Mouse (Mus musculus): ENCODE data around the gene Glipr1l1.
"Not testable (repeated sequence)": the region's sequence is repeated elsewhere in the genome, so short reads cannot be mapped to it uniquely, and the experiment has no call there.

Glipr1l1 gene

DNA sequence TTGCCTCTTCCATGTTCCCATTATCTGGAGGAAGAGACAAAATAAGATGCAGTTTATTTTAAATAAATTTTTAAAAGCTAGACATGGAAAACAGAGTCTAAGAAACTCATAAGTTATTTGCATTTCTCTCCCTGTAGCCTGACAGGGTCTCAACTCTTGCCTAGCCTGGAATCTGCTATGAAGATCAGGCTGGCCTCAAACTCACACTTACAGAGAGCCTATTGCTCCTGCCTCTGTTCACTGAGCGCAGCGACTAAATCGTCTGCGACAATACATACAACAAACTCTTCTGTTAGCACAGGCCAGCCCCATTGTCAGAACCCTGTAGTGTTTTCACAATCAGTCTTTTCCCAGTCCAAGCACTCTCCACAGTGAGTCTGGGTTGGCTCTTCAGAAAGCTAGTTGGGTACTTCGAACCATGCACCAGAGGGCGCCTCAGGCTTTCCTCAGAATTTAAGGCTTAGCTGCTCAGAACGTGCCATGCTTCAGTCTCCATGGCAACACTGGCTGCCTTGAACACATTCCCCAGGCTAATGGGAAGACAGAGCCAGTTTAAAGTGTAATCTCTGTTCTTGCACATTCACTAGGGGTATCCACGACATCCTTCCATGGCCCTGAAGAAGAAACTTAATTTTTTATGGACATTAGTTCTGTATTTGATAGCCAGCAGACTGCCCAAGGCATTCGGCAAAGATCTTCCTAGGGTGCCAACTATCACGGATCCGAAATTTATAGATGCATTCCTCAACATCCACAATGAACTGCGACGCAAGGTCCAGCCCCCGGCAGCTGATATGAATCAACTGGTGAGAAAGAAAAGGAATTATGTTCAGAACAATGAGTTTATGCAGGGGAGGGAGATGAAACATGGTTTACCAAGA is at the start of gene Glipr1l1:
TSS of gene Glipr1l1 (plus strand) at position 488 of the 881 bp plus-strand sequence.
- POLR2A ChIA-PET = no interaction called here
- CTCF ChIA-PET = interaction anchor here (0.6 to 1.3 kb wide), 7 partner anchors 46 to 260 kb away, joined by 3 to 10 read pairs (median 3); partner anchors contain the start of gene Glipr1l3 (in 3 of the 4)

DNA sequence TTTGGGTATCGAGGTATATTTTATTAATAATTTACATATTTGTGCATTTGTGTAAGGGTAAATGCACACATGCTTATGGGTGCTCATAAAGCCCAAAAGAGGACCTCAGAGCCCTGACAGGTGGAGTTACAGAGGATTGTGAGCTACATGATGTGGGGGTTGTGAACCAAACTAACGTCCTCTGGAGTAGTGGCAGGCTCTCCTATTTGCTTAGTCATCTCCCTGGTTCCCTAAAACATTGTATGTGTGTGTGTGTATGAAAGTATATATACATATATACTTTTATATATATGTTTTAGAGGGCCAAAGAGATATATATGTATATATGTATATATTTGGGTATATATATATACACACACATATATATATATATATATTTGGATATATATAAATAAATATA is 36.4 kb upstream of the Glipr1l1 start:
- ChIA-PET CTCF (interaction anchor here in 1 of 4 experiments (0.6 kb wide), 1 partner anchor 786 kb away, joined by 3 read pairs; no protein-coding TSS in a partner anchor), POLR2A (no interaction called here)

DNA sequence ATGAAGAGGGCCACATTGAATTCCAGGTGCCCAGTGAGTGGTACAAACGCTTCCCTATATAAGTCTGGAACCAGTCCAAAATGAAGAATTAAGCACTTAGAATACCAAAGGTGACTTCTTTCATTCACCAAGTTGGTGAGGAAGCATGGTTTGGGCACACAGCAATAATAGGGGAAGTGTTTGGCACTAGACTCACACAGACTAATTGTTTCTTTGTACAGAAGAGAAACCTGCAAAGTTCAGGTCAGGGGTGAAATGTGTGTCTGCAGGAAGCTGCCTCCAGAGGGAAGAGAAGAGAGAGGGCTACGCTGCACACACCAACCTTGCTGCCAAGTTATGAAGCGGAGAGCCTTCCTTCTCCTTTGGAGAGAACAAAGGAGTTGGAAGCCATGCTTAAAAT is 31.3 kb upstream of the Glipr1l1 start:
- CTCF ChIA-PET, POLR2A ChIA-PET: not testable (repeated sequence)

DNA sequence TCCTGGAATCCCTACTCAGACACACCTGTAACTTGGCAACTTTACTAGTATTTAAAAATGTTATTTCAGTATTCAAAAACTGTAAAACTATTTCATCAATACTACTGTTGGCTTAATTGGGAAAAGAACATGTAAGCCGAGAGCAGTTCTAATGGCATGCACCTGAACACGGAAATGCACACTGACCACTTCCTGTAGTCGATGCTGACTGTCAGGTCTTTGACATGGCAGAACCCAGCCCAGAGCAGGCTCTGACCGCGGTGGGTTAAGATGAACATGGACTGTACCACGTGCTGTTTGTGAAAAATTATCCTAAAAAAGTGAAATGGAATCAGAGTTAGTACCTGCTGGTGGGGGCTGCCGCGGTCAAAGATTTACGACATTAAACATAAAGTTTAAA is 16.5 kb upstream of the Glipr1l1 start:
- POLR2A ChIA-PET, CTCF ChIA-PET: not testable (repeated sequence)

DNA sequence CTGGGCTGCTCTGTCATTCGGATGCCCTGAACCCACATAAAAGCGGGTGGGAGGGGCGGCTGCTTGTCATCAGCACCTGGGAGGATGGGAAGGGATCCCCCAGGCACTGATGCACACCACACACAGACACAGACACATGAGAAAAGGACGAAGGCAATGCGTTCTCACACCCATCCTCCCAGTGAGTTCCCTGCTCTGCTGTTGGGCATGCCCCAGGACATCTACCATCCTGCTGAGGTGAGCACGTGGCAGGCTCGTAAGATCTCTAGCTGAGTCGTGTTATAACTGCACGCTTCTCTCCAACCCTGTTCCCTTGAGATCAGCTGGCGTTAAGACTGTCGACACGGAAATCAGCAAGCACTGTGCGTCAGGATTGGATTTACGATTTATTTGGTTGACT is 15.7 kb upstream of the Glipr1l1 start:
- POLR2A ChIA-PET, CTCF ChIA-PET: not testable (repeated sequence)

DNA sequence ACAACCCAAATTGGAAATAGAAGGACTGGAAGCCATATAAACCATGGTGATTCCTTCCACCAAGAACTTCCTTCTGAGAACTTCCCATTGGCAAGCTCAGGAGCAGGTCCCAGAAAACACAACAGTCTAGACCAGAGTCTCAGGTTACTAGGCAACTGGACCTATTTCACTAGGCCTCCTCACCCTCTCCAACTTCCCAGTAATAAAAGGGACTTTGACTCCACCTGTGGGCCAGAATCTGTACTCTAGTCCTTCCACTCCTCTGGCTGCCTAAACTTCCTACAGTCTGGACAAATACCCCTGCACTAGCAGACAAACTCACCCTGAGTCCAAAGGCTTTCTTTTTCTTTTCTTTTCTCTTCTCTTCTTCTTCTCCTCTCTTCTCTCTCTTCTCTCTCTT is 8.8 kb upstream of the Glipr1l1 start:
- ChIA-PET POLR2A (no interaction called here), CTCF (no interaction called here)

DNA sequence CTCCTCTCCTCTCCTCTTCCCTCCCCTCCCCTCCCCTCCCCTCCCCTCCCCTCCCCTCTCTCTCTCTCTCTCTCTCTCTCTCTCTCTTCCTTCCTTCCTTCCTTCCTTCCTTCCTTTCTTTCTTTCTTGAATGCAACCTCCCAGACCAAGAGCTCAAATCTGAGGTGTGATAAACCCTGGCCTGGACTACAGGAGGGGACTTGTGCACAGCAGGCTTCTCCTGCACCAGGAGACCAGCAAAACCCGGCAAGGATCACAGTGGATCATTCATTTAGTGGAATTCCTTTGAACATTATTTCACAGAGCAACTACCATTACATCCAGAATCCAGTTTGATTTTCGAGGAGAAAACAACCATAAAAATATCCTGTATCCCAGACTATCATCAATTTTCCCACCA is 8.0 kb upstream of the Glipr1l1 start:
- POLR2A ChIA-PET, CTCF ChIA-PET: not testable (repeated sequence)

DNA sequence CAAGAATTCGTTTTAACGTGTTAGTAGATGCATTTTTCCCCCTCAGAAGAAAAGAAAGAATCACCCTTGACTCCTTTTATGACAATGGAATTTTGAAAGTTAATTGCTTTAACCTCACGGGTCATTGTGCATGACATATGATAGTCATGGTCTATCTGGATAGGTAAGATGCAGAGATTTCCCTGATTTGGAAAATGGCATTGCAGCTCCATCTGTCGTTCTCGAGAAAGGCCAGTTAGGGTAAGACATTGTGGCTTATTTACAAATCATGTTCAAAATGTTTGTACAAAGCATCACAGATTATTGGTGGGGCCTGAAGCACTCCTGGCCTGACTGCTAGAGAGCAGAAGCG is 570 bp downstream of the Glipr1l1 start:
- CTCF ChIA-PET = interaction anchor here (0.6 to 1.3 kb wide), 8 partner anchors 45 to 1703 kb away, joined by 3 to 10 read pairs (median 3); partner anchors contain the start of gene Glipr1l3 (in 3 of the 4)
- POLR2A ChIA-PET = not testable (repeated sequence)

DNA sequence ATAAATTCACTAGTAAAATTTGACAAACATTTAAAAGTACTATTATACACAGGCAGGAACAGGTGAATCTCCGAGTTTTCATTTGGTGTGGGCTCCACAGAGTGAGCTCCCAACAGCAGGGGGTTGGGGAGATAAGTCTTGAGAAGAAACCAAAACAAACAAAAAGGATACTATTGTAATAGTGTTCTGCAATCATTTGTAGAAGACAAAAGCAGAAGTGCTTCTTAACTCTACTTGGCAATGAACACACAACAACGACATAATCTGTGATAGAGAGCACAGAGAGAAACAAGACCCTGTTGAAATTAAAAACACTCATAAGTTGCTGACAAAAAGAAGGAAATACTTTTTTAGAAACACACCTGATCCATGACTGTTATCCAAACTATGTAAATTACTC is 20.1 kb downstream of the Glipr1l1 start:
- ChIA-PET CTCF (no interaction called here), POLR2A (no interaction called here)

DNA sequence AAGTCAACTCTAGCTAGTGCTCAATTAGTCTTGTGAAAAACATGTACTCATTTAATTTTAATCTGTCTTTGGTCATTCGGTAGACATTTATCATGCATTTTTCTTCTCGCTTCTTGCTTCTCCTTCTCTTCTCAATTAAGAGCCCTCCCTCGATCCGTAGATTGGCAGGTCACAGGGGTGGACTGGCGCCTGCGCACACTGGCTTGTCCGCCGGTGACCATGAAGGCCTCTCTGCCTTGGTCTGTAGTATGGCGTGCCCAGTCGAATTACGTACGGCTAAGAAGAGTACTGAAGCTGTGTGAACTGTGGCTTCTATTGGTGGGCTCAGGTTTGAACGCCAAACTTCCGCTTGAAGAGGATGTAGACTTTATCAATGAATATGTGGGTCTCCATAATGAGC is 23.2 kb downstream of the Glipr1l1 start, which contains the start of gene Glipr1l2:
TSS of gene Glipr1l2 (plus strand) at position 198 of the 400 bp plus-strand sequence.
- ChIA-PET POLR2A (no interaction called here), CTCF (interaction anchor here in 1 of 4 experiments (0.6 kb wide), 1 partner anchor 807 kb away, joined by 4 read pairs; no protein-coding TSS in a partner anchor)

DNA sequence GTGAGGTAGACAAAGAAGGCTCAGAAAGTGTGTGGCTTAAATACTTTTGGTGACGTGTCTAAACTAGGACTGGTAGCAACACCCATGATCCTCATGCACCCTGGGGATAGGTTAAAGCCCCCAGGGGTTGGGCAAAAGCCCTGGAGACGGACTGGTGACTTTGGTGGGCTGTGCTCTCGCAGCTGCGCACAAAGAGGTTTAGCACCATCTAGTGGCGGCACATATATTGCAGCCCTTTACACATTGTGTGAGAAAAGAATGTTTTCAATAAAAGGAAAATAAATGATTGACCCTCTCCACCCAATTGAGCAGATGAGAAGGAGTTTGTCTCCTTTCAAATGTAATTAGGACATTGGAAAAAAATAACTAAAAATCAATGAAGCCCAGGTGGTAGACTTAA is 45.8 kb downstream of the Glipr1l1 start:
- ChIA-PET POLR2A (interaction anchor here in 1 of 4 experiments (1.3 kb wide), 1 partner anchor 133 kb away, joined by 3 read pairs; the partner anchor contains the start of gene Krr1), CTCF (interaction anchor here in 2 of 4 experiments (0.8 to 1.0 kb wide), 2 partner anchors 46 kb away, joined by 3 read pairs; partner anchors contain the start of gene Glipr1l1 (in 2 of the 2))

DNA sequence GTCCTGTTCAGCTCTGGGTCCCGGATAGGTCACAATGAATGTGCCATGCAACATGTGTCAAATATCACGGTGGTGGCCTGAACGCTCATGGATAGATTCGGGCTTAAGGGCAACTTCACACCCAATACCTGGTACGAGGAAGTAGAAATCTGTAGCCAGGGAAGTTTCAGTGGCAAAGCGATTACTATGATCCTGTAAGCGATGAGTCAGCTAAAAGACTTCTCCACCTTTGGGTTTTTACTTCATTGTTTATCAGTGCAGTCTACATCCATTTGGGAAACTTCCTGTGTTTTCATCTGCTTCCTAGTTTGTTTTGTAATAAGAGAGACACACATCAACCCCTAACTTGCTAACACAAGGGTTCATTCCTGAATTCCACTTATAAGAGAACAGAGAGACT is 50.4 kb downstream of the Glipr1l1 start:
- CTCF ChIA-PET = interaction anchor here in 1 of 4 experiments (0.5 kb wide), 1 partner anchor 391 kb away, joined by 11 read pairs; no protein-coding TSS in a partner anchor

DNA sequence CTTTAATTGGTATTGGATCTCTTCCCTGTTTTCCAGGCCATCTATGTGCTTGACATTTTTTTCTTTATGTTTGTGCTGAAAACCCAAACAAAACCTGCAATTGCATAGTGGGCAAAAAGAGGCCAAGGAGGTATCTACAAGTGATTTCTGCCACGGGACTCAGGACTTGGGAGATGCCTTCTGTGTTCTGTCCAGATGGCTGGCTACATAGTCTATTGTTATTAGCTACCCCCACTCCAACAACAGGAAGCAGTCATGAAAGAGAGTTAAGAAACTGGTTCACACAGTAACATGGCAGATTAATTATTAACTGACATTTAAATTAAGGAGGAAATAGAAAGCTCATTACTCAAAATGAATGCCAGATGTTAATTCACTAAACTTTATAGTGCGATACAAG is 65.1 kb downstream of the Glipr1l1 start:
- CTCF ChIA-PET, POLR2A ChIA-PET: not testable (repeated sequence)

More for the DNA sequence above, 50.4 kb downstream of the Glipr1l1 start:
- POLR2A ChIA-PET = no interaction called here

DNA sequence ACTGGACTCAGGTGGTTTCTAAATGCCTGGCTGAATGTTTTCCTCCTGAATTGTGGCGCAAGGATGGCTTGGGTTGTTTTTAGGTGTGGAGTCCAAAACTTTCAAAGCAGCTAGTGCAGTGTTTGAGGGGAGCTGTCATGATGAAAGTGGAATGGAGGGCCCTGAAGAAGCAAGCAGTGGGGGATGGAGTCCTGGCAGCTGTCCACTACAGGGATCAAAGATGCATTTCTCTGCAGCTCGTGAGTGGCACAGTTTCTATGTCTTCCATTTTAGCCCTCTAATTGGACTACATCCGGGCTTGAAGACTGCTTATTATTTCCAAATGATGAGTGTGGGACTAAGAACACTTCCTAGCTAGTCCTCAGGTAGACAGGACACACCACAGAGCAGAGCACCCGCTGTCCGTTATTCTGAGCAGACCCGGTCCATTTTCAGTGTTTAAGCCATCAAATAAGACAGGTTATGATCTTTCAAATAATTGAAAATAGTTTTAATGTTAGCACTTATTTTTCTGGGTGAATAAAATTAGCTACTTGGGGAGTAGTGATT is 67.8 kb downstream of the Glipr1l1 start:
- POLR2A ChIA-PET, CTCF ChIA-PET: not testable (repeated sequence)

All from embryonic stem cell, embryonic (primary cell).